Mouse (Mus musculus) erythroblast, embryonic 14.5 days (primary cell): ENCODE results near the gene Slc35b2. TPM values are rescaled to one million over a fixed set of nuclear protein-coding genes. Genes with fewer than 3 reads are reported as not detected.
A peak's percentile ranks its signal among the peaks of the same experiment; 100 is the strongest.

Experiments
- H3K27me3 ChIP-seq: 2 replicates; pipeline ENCODE4 v1.6.1; 2012; ENCODE audit warnings: inconsistent platforms; ENCODE audit not compliant: control insufficient read depth
- H3K36me3 ChIP-seq: 2 replicates; pipeline ENCODE4 v1.6.1; 2012; ENCODE audit warnings: mild to moderate bottlenecking, inconsistent platforms; ENCODE audit not compliant: control insufficient read depth
- H3K4me1 ChIP-seq: 2 replicates; pipeline ENCODE4 v1.6.1; 2012; ENCODE audit warnings: inconsistent platforms; ENCODE audit not compliant: control insufficient read depth
- H3K4me3 ChIP-seq: replicated peaks from 2 replicates; pipeline ENCODE3; 2012; ENCODE audit warnings: moderate library complexity, mild to moderate bottlenecking, inconsistent platforms
- H3K9me3 ChIP-seq: 2 replicates; pipeline ENCODE4 v1.6.1; 2012; ENCODE audit warnings: low read length, inconsistent platforms, mixed read lengths; ENCODE audit not compliant: control insufficient read depth
- GATA1 ChIP-seq: IDR thresholded peaks from 2 replicates; pipeline ENCODE4 v1.6.1; 2012; ENCODE audit warnings: low read length, inconsistent platforms, mixed read lengths
- TAL1 ChIP-seq: IDR thresholded peaks from 3 replicates; pipeline ENCODE4 v1.6.1; 2012; ENCODE audit warnings: low read length, inconsistent platforms, mixed read lengths
- polyA plus RNA-seq: library from polyadenylated mRNA; stranded (reverse); fragments of >175 nt; gene quantifications from 2 replicates; pipeline ENCODE4 v1.2.3, GENCODE M21; 2012

Slc35b2 gene
- polyA plus RNA-seq = 1.7 TPM in 2 replicates

DNA sequence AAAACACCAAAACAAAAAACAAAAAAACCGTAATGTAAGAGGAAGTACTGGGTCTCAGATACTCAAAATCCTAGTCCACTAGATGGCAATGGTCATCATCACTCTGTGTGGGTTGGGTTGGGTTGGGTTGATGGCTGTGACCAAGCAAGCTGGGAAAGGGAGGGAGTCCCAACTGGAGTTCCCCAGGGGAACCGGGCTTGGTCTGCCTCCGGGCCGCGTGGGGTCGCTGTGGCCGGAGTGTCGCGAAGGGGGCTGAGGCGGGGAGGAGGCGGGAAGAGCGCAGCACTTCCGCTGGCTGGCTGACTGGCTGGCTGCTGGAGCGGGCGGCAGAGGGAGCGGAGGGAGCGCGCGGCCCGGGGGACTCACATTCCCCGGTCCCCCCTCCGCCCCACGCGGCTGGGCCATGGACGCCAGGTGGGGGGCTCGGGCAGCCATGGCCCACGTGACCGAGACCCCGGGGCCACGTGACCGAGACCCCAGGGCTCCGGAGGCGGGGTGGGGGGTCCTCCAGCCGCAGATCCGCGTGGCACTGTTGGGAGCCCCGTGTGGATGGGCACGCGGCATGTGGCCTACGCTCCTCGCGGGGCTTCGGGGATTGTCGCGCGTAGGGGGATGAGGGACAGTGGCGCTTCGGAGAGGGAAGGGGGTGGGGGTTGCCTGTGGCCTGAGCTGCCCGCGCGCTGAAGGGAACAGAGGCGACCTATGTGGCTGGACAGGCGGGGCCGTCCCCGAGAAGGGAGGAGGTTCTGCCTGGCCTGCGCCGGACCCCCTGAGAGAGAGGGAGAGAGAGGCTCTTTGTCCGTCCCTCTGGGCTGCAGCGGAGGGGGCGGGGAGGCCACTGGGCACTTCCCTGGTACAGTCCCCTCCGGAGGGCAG is at the start of gene Slc35b2:
Slc35b2 (plus strand) TSS at position 220 of the 876 bp plus-strand sequence.
- H3K9me3 ChIP-seq = no peaks in the 10 kb centered on the region
- H3K36me3 ChIP-seq = peaks cover 37% of the 10 kb centered on the region
- peaks cover 6% of the 10 kb centered on the region; the same call in 1 of the 2 replicates for H3K27me3 ChIP-seq
- H3K4me3 ChIP-seq = peak within 1 kb of the TSS; percentile 88
- H3K4me1 ChIP-seq = peaks cover 40% of the 10 kb centered on the region
- TF ChIP-seq GATA1 = no peak
- no peak for TF ChIP-seq TAL1

DNA sequence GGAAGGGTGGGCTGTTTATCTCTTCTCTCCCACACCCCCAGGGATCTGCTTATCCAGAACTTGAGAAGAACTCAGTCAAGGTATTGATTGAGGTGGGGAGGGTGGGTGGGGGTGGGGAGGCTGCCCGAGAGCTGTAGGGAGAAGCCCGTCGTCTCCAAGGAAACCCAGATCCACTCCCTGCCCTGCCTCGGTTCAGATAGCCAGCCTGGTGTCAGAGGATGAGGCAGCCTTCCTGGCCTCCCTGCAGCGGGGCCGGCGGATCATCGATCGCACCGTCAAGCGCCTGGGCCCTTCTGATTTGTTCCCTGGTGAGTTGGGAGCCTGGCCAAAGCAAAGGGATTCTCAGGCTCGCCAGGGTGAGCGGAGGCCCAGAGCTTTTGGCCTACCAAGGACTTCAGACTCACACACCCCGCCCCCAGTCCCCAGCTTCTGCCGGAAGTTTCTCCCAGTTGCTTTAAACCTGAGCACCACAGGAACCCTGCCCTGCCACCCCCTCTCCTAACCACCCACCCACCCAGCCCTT is 48.4 kb upstream of the Slc35b2 start:
- Histone ChIP-seq H3K9me3 (no peaks in the 10 kb centered on the region), H3K4me3 (no peak overlapping the region), H3K4me1 (no peaks in the 10 kb centered on the region), H3K36me3 (peaks cover 57% of the 10 kb centered on the region), H3K27me3 (no peaks in the 10 kb centered on the region)
- TF ChIP-seq TAL1 (no peak), GATA1 (no peak)

DNA sequence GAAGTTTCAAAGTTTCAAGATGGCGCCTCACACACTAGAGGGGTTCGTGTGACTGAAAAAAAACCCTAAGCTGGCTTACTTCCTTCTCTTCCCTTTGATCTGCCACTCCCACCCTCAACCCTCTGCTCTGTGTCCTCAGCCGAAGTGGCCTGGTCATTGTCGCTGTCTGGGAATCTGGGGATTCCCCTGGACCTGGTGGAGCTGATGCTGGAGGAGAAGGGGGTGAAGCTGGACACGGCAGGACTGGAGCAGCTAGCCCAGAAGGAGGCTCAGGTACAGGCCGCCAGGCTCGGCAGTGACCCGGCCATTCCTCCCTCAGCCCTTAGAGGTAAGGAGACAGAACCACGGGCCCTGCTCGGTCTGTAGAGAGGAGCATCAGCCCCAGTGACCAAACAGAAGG is 47.9 kb upstream of the Slc35b2 start:
- no peak overlapping the region for H3K4me3 ChIP-seq
- TF ChIP-seq TAL1 = no peak
- no peak for TF ChIP-seq GATA1
- no peaks in the 10 kb centered on the region for H3K4me1 ChIP-seq
- H3K9me3 ChIP-seq = no peaks in the 10 kb centered on the region
- H3K27me3 ChIP-seq = no peaks in the 10 kb centered on the region
- peaks cover 55% of the 10 kb centered on the region for H3K36me3 ChIP-seq

DNA sequence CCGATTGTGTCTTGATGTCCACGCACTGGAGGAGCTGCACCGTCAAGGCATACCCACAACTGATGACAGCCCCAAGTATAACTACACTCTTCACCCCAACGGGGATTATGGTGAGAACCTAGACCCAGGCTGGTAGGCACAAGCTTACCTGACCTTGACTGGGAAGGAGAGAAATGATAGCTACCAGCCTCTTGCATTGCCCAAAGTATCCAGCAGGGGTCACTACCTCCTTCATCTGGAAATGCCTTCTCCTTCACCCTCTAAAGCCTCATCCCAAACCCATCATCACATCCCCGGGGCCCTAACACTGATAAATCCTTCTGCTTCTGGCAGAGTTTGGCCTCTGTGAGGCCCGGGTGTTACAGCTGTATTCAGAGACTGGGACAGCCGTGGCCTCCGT is 47.2 kb upstream of the Slc35b2 start:
- Histone ChIP-seq H3K9me3 (no peaks in the 10 kb centered on the region), H3K4me1 (no peaks in the 10 kb centered on the region), H3K36me3 (peaks cover 50% of the 10 kb centered on the region), H3K27me3 (no peaks in the 10 kb centered on the region), H3K4me3 (no peak overlapping the region)
- no peak for TF ChIP-seq TAL1

DNA sequence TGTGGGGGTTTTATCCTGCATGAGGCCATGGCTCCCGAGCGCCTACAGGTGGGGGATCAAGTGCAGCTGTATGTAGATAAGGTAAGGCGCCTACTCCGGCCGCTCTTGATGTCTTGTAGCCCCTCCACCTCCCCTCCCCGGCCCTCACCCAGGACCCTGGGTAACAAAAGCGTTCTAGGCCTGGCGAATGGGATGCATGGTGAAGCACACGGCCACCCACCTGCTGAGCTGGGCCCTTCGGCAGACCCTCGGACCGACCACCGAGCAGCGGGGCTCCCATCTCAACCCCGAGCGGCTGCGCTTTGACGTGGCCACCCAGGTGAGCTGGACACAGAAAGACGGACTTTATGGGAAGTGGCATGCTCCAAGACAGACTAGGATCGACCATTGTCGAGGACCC is 46.5 kb upstream of the Slc35b2 start:
- Histone ChIP-seq H3K4me3 (no peak overlapping the region), H3K36me3 (peaks cover 50% of the 10 kb centered on the region), H3K4me1 (no peaks in the 10 kb centered on the region), H3K27me3 (no peaks in the 10 kb centered on the region), H3K9me3 (no peaks in the 10 kb centered on the region)
- TF ChIP-seq GATA1 (no peak), TAL1 (no peak)

DNA sequence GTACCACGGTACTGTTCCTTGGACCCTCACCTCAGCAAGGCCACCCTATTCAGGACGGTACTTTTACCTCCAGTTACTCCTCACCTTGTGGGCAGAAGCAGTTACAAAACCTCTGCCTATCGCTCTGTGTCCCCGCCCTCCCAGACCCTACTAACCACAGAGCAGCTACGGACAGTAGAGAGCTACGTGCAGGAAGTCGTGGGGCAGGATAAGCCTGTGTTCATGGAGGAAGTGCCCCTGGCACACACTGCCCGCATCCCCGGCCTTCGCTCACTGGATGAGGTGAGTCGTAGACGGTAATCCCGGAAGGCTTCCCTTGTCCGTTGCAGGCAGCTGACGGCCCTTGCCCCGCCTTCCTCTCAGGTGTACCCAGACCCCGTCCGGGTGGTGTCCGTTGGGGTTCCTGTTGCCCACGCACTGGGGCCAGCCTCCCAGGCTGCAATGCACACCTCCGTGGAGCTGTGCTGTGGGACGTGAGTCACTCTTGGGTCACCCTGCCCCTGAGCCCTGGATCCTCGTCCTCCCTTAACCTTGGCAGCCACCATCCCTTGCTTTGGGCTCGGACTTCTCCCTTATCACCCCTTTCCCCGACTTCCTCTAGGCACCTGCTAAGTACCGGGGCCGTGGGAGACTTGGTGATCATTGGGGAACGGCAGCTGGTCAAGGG is 46.0 kb upstream of the Slc35b2 start:
- TF ChIP-seq GATA1 = no peak

DNA sequence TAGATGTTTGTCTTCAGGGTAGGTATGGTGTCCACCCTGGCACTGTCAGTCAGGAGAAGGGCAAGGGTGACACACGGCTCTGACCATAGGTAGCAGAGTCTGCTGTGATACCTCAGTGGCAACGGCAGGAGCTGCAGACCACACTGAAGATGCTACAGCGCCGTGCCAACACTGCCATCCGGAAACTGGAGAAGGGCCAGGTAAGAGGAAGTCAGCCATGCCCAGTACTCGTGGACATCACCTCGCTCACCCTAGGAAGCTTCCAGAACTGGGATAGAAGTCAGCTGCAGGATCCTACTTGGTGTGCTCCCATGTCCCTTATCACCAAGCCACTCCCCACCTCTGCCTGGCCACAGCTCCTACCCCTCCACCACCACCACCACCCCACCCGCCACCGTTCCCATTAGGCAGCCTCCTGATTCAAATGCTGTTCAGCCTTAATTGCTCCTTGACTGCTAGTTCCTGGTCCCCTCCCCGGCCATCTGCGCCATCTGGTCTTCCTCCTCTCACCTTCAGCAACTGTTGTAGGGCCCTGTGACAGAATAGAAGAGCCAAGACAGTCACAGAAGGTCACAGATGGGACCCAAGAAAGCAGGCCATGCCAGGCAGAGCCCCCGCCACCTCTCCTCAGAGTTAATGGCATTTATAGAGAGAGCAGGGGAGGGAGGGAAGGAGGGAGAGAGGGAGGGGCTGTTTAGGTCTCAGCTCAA is 44.8 kb upstream of the Slc35b2 start:
- H3K9me3 ChIP-seq = no peaks in the 10 kb centered on the region
- H3K4me1 ChIP-seq = peaks cover 5% of the 10 kb centered on the region
- peaks cover 12% of the 10 kb centered on the region for H3K27me3 ChIP-seq
- peaks cover 50% of the 10 kb centered on the region for H3K36me3 ChIP-seq
- no peak overlapping the region for H3K4me3 ChIP-seq
- no peak for TF ChIP-seq TAL1

More for the DNA sequence above, 46.0 kb upstream of the Slc35b2 start:
- H3K4me3 ChIP-seq = no peak overlapping the region
- no peaks in the 10 kb centered on the region for H3K9me3 ChIP-seq
- H3K27me3 ChIP-seq = 0 out of 2 replicates have a peak, but pooled peaks cover 2% of the 10 kb centered on the region
- H3K4me1 ChIP-seq = no peaks in the 10 kb centered on the region
- peaks cover 50% of the 10 kb centered on the region for H3K36me3 ChIP-seq

DNA sequence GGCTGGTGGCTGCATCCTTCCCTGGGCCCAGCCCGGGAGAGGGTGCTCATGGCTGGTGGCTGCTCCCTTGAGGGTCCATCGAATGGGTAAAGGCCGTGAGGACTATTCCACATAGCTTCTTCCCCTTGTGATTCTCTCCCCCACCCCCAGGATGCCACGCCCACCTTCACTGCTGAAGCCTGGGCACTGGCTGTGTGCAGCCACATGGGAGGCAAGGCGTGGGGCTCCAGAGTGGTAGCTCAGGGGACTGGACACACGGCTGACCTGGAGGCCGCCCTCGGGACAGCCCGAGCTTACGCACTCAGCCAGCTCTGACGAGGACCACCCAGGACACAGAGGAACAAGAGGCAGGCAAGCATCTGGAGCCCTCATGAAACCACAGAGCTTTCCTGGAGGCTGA is 43.5 kb upstream of the Slc35b2 start:
- Histone ChIP-seq H3K9me3 (no peaks in the 10 kb centered on the region), H3K36me3 (peaks cover 44% of the 10 kb centered on the region), H3K4me1 (peaks cover 5% of the 10 kb centered on the region), H3K4me3 (no peak overlapping the region), H3K27me3 (peaks cover 20% of the 10 kb centered on the region)
- TF ChIP-seq GATA1 = no peak
- no peak for TF ChIP-seq TAL1

DNA sequence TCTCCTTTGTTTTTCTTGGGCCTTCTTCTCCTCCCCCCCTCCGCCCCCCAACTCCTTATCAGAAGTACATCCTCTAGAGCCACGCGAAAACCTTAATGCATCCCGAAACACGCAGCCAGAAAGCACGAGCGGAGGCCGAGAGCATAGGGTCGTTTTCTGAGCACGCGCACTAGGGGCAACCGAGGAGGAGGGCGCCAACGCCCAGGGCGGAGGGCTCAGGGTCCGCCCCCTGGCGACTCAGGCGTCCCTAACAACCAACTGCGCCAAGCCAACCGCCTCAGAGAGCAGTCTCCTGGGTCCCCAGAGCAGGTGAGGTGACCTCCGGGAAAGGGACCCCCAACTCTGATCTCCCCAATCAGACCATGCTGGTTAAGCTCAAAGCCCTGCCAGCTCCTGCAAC is 40.4 kb upstream of the Slc35b2 start, which contains the start of gene Tcte1:
Tcte1 (plus strand) TSS at position 172 of the 400 bp plus-strand sequence.
- H3K4me3 ChIP-seq = no peak within 1 kb of the TSS
- TF ChIP-seq GATA1 = no peak
- no peak for TF ChIP-seq TAL1
- peaks cover 7% of the 10 kb centered on the region for H3K4me1 ChIP-seq
- peaks cover 34% of the 10 kb centered on the region for H3K27me3 ChIP-seq
- no peaks in the 10 kb centered on the region for H3K9me3 ChIP-seq
- H3K36me3 ChIP-seq = peaks cover 21% of the 10 kb centered on the region
